ENCODE assay signal across 9 mouse cellular contexts in genomic region chr6:67300710-67301163, GRCm38 (mm10).
A peak's percentile ranks its signal among the peaks of the same experiment; 100 is the strongest.
DNase-seq lines count a peak whose midpoint lies in the region; ATAC-seq and TF ChIP-seq lines count a peak whose summit lies in the region.
"Had no signal": no experiment of that assay in that cellular context is flagged by ENCODE, and none has a peak within 500 bp of the region (broad histone marks: within the 10 kb centered on the region; RNA-seq: fewer than 3 reads in every experiment).

No protein-coding gene starts in this region.

- peaks cover 5% of the 10 kb centered on the region for H3K4me1 ChIP-seq in kidney, adult 2 months (ENCODE audit: control insufficient read depth, insufficient read depth, low read length)
- H3K4me1 ChIP-seq in kidney, embryonic 14.5 days (ENCODE audit: control insufficient read depth, insufficient read depth, low read length): 0 out of 2 replicates have a peak, but pooled peaks cover 13% of the 10 kb centered on the region
- H3K4me1 ChIP-seq in bone marrow macrophage, adult 2 months (ENCODE audit: control insufficient read depth, insufficient read depth, low read length): peaks cover 30% of the 10 kb centered on the region
- peaks cover 10% of the 10 kb centered on the region for H3K4me1 ChIP-seq in intestine, embryonic 15.5 days (replicated peaks)
- no peaks in the 10 kb centered on the region for H3K4me1 ChIP-seq in hindbrain, embryonic 16.5 days (ENCODE audit: control insufficient read depth, insufficient read depth, low read depth, low read length)

- H3K9me3 ChIP-seq in kidney, embryonic 14.5 days (ENCODE audit: control insufficient read depth, low read length): no peaks in the 10 kb centered on the region
- no peaks in the 10 kb centered on the region for H3K9me3 ChIP-seq in intestine, embryonic 15.5 days
- H3K9me3 ChIP-seq in hindbrain, embryonic 16.5 days (ENCODE audit: control insufficient read depth, low read length): no peaks in the 10 kb centered on the region
- H3K9me3 ChIP-seq: limb, embryonic 13.5 days had no signal

- H3K36me3 ChIP-seq in kidney, adult 2 months (ENCODE audit: control insufficient read depth, insufficient read depth, low read length): no peaks in the 10 kb centered on the region
- H3K36me3 ChIP-seq in kidney, embryonic 14.5 days (ENCODE audit: control insufficient read depth, insufficient read depth, low read length): no peaks in the 10 kb centered on the region
- H3K36me3 ChIP-seq in intestine, embryonic 15.5 days: no peaks in the 10 kb centered on the region
- no peaks in the 10 kb centered on the region for H3K36me3 ChIP-seq in hindbrain, embryonic 16.5 days (ENCODE audit: control insufficient read depth, insufficient read depth, low read length)
- H3K36me3 ChIP-seq: limb, embryonic 13.5 days had no signal

- no peak for TF ChIP-seq POLR2A in kidney, adult 2 months (IDR thresholded peaks at IDR 0.05; ENCODE audit: low read depth, low read length)
- no peak for TF ChIP-seq POLR2A in bone marrow macrophage, adult 2 months (IDR thresholded peaks at IDR 0.05; ENCODE audit: borderline replicate concordance, low read depth, low read length)

- H3K27me3 ChIP-seq in kidney, adult 2 months (replicated peaks; ENCODE audit: control insufficient read depth, insufficient read depth, low read length): no peaks in the 10 kb centered on the region
- H3K27me3 ChIP-seq in kidney, embryonic 14.5 days (ENCODE audit: control insufficient read depth, insufficient read depth, low read length): no peaks in the 10 kb centered on the region
- no peaks in the 10 kb centered on the region for H3K27me3 ChIP-seq in intestine, embryonic 15.5 days (replicated peaks)
- no peaks in the 10 kb centered on the region for H3K27me3 ChIP-seq in hindbrain, embryonic 16.5 days (replicated peaks; ENCODE audit: control insufficient read depth, insufficient read depth, low read length)
- H3K27me3 ChIP-seq: limb, embryonic 13.5 days had no signal

- peak; percentile 51 for DNase-seq in kidney, adult 2 months
- peak; percentile 14 for DNase-seq in lung, postnatal 14 days
- DNase-seq in ovary, adult 18-20 months (ENCODE audit: low spot score): no peak
- DNase-seq in spleen, postnatal 14 days (ENCODE audit: low spot score in 2 of 2): no peak

- no peak overlapping the region for H3K9ac ChIP-seq in kidney, embryonic 14.5 days (ENCODE audit: low read depth, low read length)
- H3K9ac ChIP-seq in intestine, embryonic 15.5 days: no peak overlapping the region
- H3K9ac ChIP-seq in hindbrain, embryonic 16.5 days (ENCODE audit: low read depth, low read length): no peak overlapping the region
- H3K9ac ChIP-seq: limb, embryonic 13.5 days had no signal

- no peak overlapping the region for H3K27ac ChIP-seq in kidney, adult 2 months (ENCODE audit: insufficient read depth, low read depth, low read length)
- H3K27ac ChIP-seq in kidney, embryonic 14.5 days (ENCODE audit: low read depth, low read length): no peak overlapping the region
- peak overlapping the region; percentile 74 for H3K27ac ChIP-seq in bone marrow macrophage, adult 2 months (ENCODE audit: insufficient read depth, low read depth, low read length)
- H3K27ac ChIP-seq in intestine, embryonic 15.5 days: peak overlapping the region; percentile 71
- no peak overlapping the region for H3K27ac ChIP-seq in hindbrain, embryonic 16.5 days (ENCODE audit: low read depth, low read length)
- H3K27ac ChIP-seq: limb, embryonic 13.5 days had no signal

- no peak overlapping the region for H3K4me3 ChIP-seq in kidney, adult 2 months (ENCODE audit: insufficient read depth, low read depth, low read length)
- H3K4me3 ChIP-seq in kidney, embryonic 14.5 days (ENCODE audit: low read length): no peak overlapping the region
- H3K4me3 ChIP-seq in bone marrow macrophage, adult 2 months (ENCODE audit: insufficient read depth, low read length): no peak overlapping the region
- H3K4me3 ChIP-seq in intestine, embryonic 15.5 days (replicated peaks): no peak overlapping the region
- H3K4me3 ChIP-seq in hindbrain, embryonic 16.5 days (ENCODE audit: low read length): no peak overlapping the region
- H3K4me3 ChIP-seq: limb, embryonic 13.5 days had no signal

- TF ChIP-seq CTCF in kidney, adult 2 months (conservative IDR thresholded peaks at IDR 0.05; ENCODE audit: insufficient read depth, insufficient read length, low read depth, low read length): no peak
- TF ChIP-seq CTCF in bone marrow macrophage, adult 2 months (IDR thresholded peaks at IDR 0.05; ENCODE audit: low read depth, low read length): no peak

- 20% methylated on average over 6 of the region's 6 CpGs for WGBS in kidney, adult 2 months
- WGBS in kidney, embryonic 14.5 days: 30% methylated on average over 6 of the region's 6 CpGs
- WGBS in intestine, embryonic 15.5 days: 31% methylated on average over 6 of the region's 6 CpGs
- 54% methylated on average over 6 of the region's 6 CpGs for WGBS in hindbrain, embryonic 16.5 days

- ATAC-seq in kidney, embryonic 14.5 days (ENCODE audit: low FRiP score, low TSS enrichment): no peak; the same call in 1 of the 2 replicates
- peak; percentile 85 for ATAC-seq in intestine, embryonic 15.5 days
- no peak for ATAC-seq in hindbrain, embryonic 16.5 days

- no peak overlapping the region for H3K4me2 ChIP-seq in kidney, embryonic 14.5 days (replicated peaks; ENCODE audit: low read depth, low read length)
- H3K4me2 ChIP-seq in intestine, embryonic 15.5 days (replicated peaks): peak overlapping the region; percentile 31; the same call in 1 of the 2 replicates
- no peak overlapping the region for H3K4me2 ChIP-seq in hindbrain, embryonic 16.5 days (ENCODE audit: low read length)
- H3K4me2 ChIP-seq: limb, embryonic 13.5 days had no signal

Comparison
In these comparisons a context has a peak if more than half of its experiments do, and no peak if none do; other contexts are left out.
1. DNase-seq: peak in kidney, adult 2 months (single experiment) and lung, postnatal 14 days (single experiment); none in ovary, adult 18-20 months (single experiment) and spleen, postnatal 14 days (0 of 2).
2. H3K27ac ChIP-seq: peak in bone marrow macrophage, adult 2 months (single experiment) and intestine, embryonic 15.5 days (single experiment); none in kidney, adult 2 months (single experiment), kidney, embryonic 14.5 days (single experiment) and hindbrain, embryonic 16.5 days (single experiment).